Mouse (Mus musculus) naive thymus-derived CD4-positive, alpha-beta T cell, adult 2 months (primary cell): ENCODE measurements at regions not wholly inside any gene's neighbourhood (a gene's known extent, or its start where the extent isn't known, plus 50 kb on each side); places are given as distances from the start of the nearest gene placed in this dataset.

Experiments
- DNase-seq: peaks from one replicate; pipeline ENCODE4 v3.0.0-alpha.2; 2011; ENCODE audit warnings: low read depth

DNA sequence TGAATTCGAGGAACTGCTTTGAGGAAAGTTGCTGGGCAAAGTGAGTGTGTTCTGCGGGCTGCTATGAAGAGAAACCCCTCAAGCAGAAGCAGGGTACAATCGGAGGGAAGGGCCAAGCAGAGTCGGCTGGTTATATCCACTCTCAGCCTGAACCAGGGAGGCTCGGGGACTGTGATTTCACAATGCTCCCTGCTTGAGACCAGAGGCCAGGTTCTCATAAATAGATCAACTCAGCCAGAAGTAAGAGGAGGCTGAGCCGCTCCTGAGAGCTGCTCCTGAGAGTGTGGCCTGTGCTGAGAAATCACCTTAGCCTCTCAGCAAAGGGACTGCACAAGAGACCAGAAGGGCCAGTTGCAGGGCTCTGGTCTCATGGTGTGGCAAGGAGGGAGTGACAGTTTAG lies 149.6 kb downstream of the Tfap2c start:
- DNase-seq, result no peak

DNA sequence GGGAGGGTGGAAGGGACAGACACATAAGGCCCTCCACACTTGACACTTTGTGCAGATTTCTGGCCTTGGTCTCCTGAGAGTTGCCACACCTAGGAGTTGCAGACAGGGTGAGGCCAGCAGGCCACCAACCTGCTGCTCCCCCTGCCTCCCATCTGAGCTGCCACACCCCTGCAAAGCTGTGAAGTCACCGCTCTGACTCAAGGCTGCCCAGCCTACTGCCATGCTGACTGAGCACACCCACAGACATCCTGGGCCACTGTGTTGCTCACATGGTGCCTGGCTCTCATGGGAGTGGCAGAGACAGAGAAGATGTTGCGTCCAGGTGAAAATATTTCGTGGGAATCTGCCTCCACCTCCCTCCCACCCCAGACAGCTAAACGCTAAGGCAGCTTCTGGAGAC lies 150.3 kb downstream of the Tfap2c start:
- no peak for DNase-seq

DNA sequence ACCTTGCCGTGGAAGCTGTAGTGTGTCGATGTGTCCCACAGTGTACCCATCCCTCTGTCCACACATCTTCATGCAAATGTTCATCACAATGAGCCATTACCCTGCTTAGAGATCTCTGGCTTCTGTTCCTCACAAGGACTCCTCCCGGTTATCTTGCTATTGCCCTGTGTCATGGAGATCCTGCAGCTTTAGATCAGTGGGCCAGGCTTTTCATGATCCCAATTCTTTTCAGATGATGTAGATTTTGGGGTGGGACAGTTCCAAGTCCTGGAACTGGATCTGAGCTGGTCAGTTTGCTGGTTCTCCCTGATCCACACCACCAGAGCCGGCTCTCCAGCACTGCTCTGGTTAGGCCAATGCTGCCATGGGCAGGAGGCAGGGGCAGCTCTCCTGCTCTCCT lies 161.2 kb downstream of the Tfap2c start:
- no peak for DNase-seq

DNA sequence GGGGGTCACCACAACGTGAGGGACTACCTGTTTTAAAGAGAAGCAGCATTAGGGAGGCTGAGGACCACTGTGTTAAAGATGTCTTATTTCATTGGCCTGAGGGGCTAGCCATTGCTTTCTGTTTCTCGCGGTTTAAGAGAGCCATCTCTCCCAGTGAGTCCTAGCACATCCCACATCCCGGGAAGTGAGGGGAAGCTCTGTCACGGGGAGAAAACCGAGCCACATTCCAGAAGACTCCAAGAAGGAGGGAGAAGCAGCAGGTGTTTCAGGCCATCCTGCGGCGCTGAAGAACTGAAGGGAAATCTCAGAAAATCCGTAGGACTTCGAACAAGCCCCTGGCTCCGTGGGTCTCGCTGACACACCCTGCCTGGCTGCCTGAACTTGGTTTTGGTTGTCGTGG lies 177.3 kb downstream of the Tfap2c start:
- no peak for DNase-seq

DNA sequence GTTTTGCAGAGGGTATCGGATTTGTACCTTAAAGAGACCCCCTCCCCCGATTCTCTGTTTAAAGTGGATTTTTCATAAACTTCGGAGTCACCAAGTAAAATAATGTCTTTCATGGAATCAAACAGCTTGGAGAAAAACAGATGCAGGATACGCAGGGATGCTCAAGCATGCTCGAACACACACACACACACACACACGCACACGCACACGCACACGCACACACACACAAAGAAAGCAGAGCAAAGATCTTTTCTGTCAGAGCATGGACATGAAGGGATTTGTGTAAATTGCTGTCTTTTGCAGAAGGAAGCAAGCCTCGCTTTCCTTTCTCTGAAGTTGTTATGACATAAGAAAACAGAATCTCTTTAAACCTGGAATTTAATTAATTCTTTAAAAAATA lies 178.2 kb downstream of the Tfap2c start:
- DNase-seq, result no peak

- DNase-seq, result no peak
Observed at GRCm38 (mm10) chr2:172728240-172728821, 178.9 kb downstream of the Tfap2c start.

DNA sequence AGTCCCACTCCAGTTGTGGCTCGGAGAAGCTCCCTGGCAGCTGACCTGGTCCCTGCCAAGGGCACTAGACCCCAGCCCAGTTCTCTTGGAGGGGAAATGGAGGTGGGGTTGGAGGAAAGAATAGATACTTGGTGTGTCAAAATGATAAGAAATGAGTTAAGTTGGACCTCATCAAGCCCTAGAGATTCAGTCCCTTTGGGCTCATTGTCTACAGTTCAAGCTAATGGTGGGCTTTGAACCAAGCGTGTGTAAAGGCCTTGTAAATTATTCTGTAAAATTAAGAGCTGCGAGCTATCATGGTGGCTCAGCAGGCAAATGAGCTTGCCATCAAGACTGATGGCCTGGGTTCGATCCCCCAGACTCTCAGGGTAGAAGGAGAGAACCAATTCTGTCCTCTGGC lies 179.8 kb downstream of the Tfap2c start:
- no peak for DNase-seq

- DNase-seq, result no peak
Observed at GRCm38 (mm10) chr2:172729741-172730140, 180.3 kb downstream of the Tfap2c start.

DNA sequence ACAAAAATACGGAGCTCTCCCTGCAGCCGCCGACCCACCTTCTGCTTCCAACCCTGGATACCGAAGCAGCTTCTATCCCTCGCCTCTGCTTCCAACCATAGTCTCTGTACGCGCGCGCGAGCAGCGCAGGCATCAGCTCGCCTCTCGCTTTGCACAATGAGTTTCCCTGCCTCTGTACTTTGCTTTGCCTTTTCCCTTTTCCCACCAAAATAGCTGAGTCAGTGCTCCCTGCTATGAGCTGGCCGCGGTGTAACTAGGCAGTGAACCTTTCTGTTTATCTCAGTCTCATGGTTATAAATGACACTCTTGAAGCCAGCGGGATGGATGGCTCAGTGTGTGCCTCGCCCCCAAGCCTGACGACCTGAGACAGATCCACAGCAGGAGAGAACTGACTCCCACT lies 182.0 kb downstream of the Tfap2c start:
- no peak for DNase-seq

DNA sequence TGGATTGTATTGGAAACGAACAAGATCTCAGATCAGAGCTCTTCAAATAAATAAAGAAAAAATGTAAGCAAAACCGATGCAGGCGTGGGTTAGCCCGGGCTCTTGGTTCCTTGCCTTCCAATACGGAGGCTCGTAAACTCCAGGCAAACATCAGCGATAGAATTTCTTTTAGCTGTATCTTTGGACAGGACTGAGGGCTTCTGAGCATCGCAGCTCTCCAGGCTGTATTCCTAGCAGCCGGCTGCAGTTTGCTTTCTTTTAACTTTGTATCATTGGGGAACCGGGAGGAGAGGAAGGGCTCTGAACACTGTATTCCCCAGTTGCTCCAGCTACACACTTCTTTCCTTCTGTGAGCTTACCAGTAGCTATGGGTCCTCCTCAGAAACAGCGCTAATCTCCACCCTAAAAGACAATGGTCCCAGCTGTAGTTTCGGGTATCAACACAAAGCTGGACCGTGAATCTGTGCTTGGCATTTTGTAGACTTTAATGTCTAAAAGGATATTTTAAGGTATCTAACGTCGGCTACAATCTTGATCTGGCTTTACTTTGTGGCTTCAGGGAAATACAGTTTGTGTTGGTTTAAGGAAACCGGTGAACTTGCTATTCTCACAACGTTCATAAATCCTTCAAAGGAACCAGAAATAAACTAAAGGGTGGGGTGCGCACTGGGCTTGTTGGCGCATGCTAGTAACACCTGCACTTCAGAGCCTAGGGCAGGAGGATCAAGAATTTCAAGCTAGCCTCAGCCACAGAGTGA lies 183.2 kb downstream of the Tfap2c start:
- DNase-seq, result no peak

DNA sequence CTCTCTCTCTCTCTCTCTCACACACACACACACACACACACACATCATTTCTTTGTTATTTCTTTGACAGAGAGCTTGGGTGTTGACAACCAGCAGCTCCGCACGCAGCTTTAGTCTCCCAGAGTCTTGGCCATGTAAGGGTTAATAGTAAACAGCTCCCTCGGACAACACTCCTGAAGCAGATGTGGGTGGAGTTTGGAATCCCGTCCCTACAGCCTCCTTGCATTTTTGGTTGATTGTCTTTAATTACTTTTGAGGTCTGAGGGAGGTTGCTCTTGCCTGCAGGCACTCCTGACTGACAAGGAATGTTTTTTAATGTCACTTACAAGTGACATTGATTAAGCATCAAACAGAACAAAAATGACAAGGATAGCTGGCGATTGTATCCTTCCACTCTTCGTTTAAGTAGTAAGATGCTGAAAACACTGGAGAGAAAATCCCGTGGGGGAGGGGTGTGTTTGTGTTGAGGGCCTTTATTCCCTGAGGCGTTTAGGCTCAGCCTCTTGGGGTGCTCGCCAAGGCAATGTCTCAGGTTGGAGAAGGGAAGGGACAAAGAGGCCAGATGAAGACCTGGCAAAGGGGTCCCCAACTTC lies 184.1 kb downstream of the Tfap2c start:
- no peak for DNase-seq

GRCm38 (mm10) chr2:172735621-172736020 lies 186.2 kb downstream of the Tfap2c start:
- DNase-seq, result no peak

GRCm38 (mm10) chr2:172739041-172739491 lies 189.7 kb downstream of the Tfap2c start:
- DNase-seq, result no peak

DNA sequence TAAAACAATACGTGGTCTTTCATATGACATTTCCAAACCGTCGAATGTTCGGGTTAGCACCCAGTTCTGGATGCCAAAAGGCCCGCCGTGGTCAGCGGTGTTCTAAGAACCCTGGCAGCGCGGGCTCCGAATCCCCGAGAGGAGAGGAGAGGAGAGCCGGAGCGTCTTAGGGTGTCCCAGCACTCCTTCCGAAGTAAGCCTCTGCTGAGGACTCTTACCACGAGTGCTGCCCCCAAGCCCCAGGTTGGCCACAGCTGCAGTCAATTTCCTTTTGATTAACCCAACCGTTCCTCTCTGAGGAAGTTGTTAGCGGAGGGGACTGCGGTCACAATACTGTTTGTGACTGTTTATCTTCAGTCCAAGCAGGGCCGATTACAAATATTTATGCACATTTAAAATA lies 190.1 kb downstream of the Tfap2c start:
- DNase-seq, result no peak

DNA sequence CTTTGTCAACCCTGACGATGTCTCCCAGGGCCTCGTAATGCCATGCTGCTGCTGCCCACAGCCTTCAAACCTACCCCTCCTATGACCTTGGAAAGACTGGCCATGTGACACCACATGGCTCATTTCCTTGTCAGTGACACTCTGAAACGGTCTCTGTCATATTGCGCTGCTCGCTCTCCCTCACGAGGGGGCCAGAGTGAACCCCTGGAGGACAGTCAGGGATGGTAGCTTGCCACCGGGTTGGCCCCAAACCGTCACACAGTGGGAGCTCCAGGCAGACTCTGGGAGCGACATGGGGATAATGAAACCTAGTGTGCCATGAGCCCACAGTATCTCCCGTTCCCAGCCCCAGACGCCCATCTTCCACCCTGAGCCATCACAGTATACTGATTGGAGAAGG lies 188.8 kb downstream of the Bmp7 start:
- DNase-seq, result no peak

GRCm38 (mm10) chr2:172755686-172756471 lies 184.2 kb downstream of the Bmp7 start:
- DNase-seq, result no peak

DNA sequence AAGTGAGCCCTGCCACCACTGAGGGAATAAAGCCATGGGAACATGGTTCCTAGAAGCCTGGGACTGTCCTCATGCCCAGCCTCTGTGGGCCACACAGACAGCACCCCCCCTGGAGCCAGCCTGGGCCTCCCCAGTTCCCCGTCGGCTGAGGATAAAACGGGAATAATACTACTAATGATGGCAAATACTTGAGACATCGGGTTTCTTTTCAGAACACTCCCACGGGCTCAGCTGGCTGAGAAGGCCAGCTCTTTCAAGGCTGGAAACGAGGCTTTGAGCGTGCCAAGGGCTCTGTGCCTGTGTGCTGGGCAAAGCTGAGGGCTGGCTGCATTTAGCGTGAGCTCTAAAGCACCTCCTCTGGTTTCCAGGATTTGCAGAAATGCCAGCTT lies 183.7 kb downstream of the Bmp7 start:
- no peak for DNase-seq

DNA sequence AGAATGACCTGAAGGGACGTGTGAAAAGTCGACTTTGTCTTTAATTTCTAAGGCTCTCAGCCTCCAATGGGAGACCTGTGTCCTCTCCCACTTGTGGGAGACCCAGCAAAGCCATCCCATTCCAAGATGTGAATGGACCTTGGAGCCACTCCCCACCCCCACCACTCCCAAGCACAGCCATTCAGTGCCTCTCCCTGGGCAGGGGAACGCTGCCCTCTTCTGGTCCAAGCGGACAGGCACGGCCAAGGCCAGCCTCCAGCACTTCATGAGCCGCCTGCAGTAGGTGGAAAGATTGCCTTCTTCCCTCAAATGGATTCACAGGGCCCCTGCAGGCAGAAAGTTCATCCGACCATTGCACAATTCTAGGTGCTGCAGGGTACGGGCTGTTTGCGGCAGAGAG lies 181.6 kb downstream of the Bmp7 start:
- DNase-seq, result no peak

GRCm38 (mm10) chr2:172765260-172765659 lies 174.9 kb downstream of the Bmp7 start:
- no peak for DNase-seq

GRCm38 (mm10) chr2:172766403-172766802 lies 173.7 kb downstream of the Bmp7 start:
- no peak for DNase-seq

- DNase-seq, result no peak
Observed at GRCm38 (mm10) chr2:172768756-172769155, 171.4 kb downstream of the Bmp7 start.

- DNase-seq, result no peak
Observed at GRCm38 (mm10) chr2:172770061-172770460, 170.1 kb downstream of the Bmp7 start.

DNA sequence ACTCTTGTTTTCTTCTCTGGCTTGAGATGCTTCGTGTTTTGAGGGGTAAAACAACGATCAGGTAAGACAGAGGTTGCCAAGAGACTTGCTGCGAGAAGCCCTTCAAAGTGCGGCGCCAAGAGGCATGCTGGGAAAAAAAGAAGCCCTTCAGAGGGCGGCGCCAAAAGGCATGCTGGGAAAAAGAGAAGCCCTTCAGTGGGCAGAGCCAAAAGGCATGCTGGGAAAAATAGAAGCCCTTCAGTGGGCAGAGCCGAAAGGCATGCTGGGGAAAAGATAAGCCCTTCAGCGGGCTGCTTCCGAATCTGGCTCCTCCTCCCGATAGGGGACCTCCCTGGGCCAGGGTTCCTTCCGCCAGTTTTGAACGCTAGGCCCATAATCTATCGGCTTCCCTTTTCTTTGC lies 169.5 kb downstream of the Bmp7 start:
- DNase-seq, result no peak
